ENCODE assay signal across 23 mouse cellular contexts in the genomic region with DNA sequence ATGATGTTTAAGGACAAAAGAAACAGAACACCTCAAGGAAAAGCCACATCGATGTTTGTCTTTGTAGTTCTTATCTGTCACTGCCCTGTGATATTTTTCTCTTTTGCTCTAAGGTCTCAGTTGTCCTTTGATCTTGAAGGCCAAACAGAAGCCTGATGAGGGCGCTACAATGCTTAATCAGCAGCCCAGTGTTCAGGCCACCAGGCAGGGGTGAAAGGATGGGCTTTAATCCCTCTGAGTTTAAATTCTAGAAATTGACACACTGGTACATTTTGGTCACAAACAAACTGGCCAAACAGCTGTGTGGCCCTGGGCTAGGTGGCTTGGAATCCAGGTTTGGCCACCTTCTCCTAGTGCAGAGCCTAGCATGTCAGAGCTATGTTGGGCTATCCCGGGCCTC. TPM values are rescaled to one million over a fixed set of nuclear protein-coding genes. Genes with fewer than 3 reads are reported as not detected.
"Had no signal": no experiment of that assay in that cellular context is flagged by ENCODE, and none has a peak within 500 bp of the region (broad histone marks: within the 10 kb centered on the region; RNA-seq: fewer than 3 reads in every experiment).

No protein-coding gene starts in this region.

- H3K27me3 ChIP-seq: lung, embryonic 15.5 days; midbrain, embryonic 12.5 days; midbrain, embryonic 15.5 days; neural tube, embryonic 12.5 days; stomach, embryonic 15.5 days had no signal

- H3K9me3 ChIP-seq: lung, embryonic 15.5 days; megakaryocyte, embryonic 14.5 days; midbrain, embryonic 12.5 days; midbrain, embryonic 15.5 days; neural tube, embryonic 12.5 days; stomach, embryonic 15.5 days had no signal

- H3K36me3 ChIP-seq: lung, embryonic 15.5 days; midbrain, embryonic 12.5 days; midbrain, embryonic 15.5 days; neural tube, embryonic 12.5 days; stomach, embryonic 15.5 days had no signal

- DNase-seq: liver, postnatal 0 days; lung, adult 2 months; lung, postnatal 14 days; lung, postnatal 36 days; right cerebral cortex, postnatal 14 days; thymus, adult 2 months; thymus, postnatal 25 days; thymus, postnatal 4 days had no signal

- H3K9ac ChIP-seq: liver, postnatal 0 days; lung, embryonic 15.5 days; midbrain, embryonic 12.5 days; midbrain, embryonic 15.5 days; neural tube, embryonic 12.5 days; stomach, embryonic 15.5 days had no signal

- H3K4me1 ChIP-seq: lung, embryonic 15.5 days; stomach, embryonic 15.5 days had no signal

- H3K4me3 ChIP-seq: lung, embryonic 15.5 days; megakaryocyte, embryonic 14.5 days; midbrain, embryonic 12.5 days; midbrain, embryonic 15.5 days; neural tube, embryonic 12.5 days; stomach, embryonic 15.5 days had no signal

- H3K27ac ChIP-seq: lung, embryonic 15.5 days; macrophage; midbrain, embryonic 12.5 days; midbrain, embryonic 15.5 days; neural tube, embryonic 12.5 days; stomach, embryonic 15.5 days; stomach, postnatal 0 days had no signal

- ATAC-seq: liver, postnatal 0 days; lung, postnatal 0 days; midbrain, embryonic 15.5 days had no signal

- H3K4me2 ChIP-seq: lung, embryonic 15.5 days; midbrain, embryonic 12.5 days; midbrain, embryonic 15.5 days; neural tube, embryonic 12.5 days; stomach, embryonic 15.5 days had no signal

RNA-seq across cellular contexts. Expression of gene Klhdc8a, which starts 21.7 kb away (rescaled TPM):
- total RNA-seq: megakaryocyte progenitor cell, adult 5-6 weeks; monocyte, adult 5-6 weeks; neutrophil, adult 5-6 weeks had no signal
- polyA plus RNA-seq: macrophage had no signal

RNA-seq across cellular contexts. Expression of gene Gm10188, which starts 47.1 kb away (rescaled TPM):
- total RNA-seq: megakaryocyte progenitor cell, adult 5-6 weeks; midbrain, postnatal 0 days; monocyte, adult 5-6 weeks; neutrophil, adult 5-6 weeks had no signal
- polyA plus RNA-seq: liver, postnatal 0 days; lung, adult 2 months; lung, embryonic 15.5 days; lung, postnatal 0 days; macrophage; spleen, adult 2 months; stomach, embryonic 15.5 days; stomach, postnatal 0 days; thymus, adult 2 months; urinary bladder, adult 2 months had no signal
